Mouse (Mus musculus) lung, adult 10 weeks (tissue): ENCODE measurements around the gene Zfp119a. TPM values are rescaled to one million over a fixed set of nuclear protein-coding genes. Genes with fewer than 3 reads are reported as not detected.

Source experiments
- polyA plus RNA-seq: library from polyadenylated mRNA; stranded (reverse); fragments of 350-450 nt; fragmentation: Illumina TruSeq; extraction: RNeasy Lipid Tissue Mini Kit (QIAGEN cat#74804); gene quantifications from one replicate; pipeline ENCODE4 v1.2.3, GENCODE M21; 2014; ENCODE audit warnings: low read depth, low replicate concordance; ENCODE audit not compliant: insufficient read depth

Gene Zfp119a
- polyA plus RNA-seq: 4.2 TPM

DNA sequence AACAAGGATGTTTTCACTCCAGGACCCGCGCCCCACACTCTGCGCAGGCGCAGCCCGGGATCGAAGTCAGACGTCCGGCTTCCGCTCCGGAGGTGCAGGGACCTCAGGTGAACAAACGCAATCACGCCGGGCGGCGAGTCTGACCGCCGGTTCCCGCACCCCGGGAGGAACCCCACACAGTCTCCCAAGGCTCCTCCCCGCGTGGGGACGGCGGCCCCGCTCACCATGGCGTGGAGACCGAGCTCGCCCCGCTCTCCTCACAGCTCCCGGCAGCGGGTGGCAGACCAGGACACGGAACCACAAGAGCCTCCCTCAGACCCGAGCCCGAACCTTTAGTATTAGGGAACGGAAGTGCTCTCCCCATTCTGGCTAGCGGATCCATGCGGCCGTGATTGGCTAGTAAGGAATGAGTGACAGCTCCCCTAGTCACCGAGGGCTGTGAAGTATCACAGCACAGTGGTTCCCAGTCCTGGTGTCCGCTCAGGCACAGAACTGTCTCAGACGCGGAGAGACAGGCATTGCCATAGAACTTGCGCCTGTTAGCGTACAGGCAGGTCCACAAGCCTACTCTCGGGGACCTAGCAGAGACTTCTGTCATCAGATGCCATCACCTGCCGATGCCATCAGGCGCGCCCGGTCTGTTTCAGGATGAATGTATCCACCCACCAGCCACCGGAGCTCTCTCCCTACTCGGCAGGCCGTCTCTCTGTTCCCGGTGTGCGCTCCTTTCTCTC lies at the start of gene Zfp119a:
Gene Zfp119a, minus strand, starts transcription at position 295 of the 734 bp plus-strand sequence.

Other genes starting within 250 kb of the Zfp119a start
- gene Pot1b, start 166.3 kb downstream of the Zfp119a start, polyA plus RNA-seq: 5.7 TPM
- 2.5 TPM for gene Adgre4, start 128.9 kb downstream of the Zfp119a start, polyA plus RNA-seq
- 10.6 TPM for gene Zfp959, start 13.2 kb upstream of the Zfp119a start, polyA plus RNA-seq
- 6.3 TPM for gene Zfp119b, start 70.6 kb upstream of the Zfp119a start, polyA plus RNA-seq
- 3.7 TPM for gene Ebi3, start 73.7 kb upstream of the Zfp119a start, polyA plus RNA-seq
- gene Yju2, start 80.2 kb upstream of the Zfp119a start, polyA plus RNA-seq: 11.8 TPM
- gene Shd, start 91.5 kb upstream of the Zfp119a start, polyA plus RNA-seq: 0.27 TPM
- gene Fsd1, start 107.6 kb upstream of the Zfp119a start, polyA plus RNA-seq: not detected
- 24.8 TPM for gene Stap2, start 126.7 kb upstream of the Zfp119a start, polyA plus RNA-seq
- gene Mpnd, start 126.8 kb upstream of the Zfp119a start, polyA plus RNA-seq: 46.4 TPM
- gene Sh3gl1, start 157.7 kb upstream of the Zfp119a start, polyA plus RNA-seq: 29.8 TPM
- gene Chaf1a, start 161.5 kb upstream of the Zfp119a start, polyA plus RNA-seq: 1.4 TPM
- gene Ubxn6, start 196.1 kb upstream of the Zfp119a start, polyA plus RNA-seq: 44.7 TPM
- gene Hdgfl2, start 200.7 kb upstream of the Zfp119a start, polyA plus RNA-seq: 35.9 TPM
- gene Plin4, start 230.9 kb upstream of the Zfp119a start, polyA plus RNA-seq: 8.1 TPM
- gene Plin5, start 238.7 kb upstream of the Zfp119a start, polyA plus RNA-seq: 2.9 TPM
- gene Lrg1, start 243.1 kb upstream of the Zfp119a start, polyA plus RNA-seq: 77.3 TPM